Mouse (Mus musculus) stomach, postnatal 0 days (tissue): ENCODE results near the gene Acan.

Experiments
- CTCF ChIP-seq: IDR thresholded peaks from 2 replicates; pipeline ENCODE4 v1.5.1; 2016; ENCODE audit warnings: antibody characterized with exemption, low read depth, mild to moderate bottlenecking, moderate library complexity
- EP300 ChIP-seq: optimal IDR thresholded peaks from 2 replicates; pipeline ENCODE3; 2016; ENCODE audit warnings: antibody characterized with exemption

DNA sequence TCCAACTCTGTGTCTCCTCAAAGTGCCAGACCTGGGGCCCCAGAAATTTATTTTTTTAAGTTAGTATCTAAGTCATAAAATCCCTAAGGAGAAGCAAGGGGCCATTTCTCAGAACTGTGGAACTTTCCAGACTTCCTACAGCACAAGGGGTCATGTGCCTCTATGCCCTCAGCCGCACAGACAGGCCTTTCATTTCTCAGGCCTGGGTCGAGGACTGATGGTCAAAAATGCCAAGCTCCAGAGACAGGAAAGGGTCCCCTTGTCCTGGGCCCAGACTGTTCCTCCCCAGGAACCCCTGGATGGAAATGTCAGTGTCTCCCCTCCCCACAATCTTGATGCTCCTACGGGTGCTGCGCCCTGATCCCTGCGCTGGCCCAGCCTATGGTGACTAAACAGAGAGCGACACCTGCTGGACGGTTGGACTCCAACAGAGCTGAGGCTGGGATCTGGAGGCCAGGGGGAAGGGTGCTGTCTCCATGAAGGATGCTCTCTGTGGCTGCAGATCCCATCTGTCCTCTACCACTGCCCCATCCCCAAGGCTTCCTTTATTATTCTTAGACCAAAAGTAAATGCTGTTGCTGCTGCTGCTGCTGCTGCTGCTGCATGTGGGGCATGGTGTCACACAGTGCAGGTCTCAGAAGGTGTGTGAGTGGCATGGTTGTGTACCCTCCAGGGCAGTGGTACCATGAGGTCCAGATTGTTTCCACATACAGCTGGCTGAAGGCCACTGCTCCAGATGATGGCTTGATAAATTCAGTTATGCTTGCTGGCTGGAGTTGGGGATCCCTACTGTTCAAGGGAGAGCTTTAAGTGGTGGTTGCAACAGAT lies 27.5 kb downstream of the Acan start:
- peak; percentile 94 for TF ChIP-seq CTCF
- no peak for TF ChIP-seq EP300
